Mouse (Mus musculus) mouse embryonic stem cell (cell line): ENCODE results near the gene Hoxa2.

Experiments used
- in situ Hi-C, 2 experiments: fragments of 300-500 bp; cut with MboI; formaldehyde crosslinking; loops; 1 replicate in 1 of 2; 3 replicates in 1 of 2; pipeline ENCODE4 v1.14.3; 2019 to 2020; ENCODE audit warnings: low sequenced_read_pairs in 2 of 2, low pct_unique_long_range_greater_than_20kb in 1 of 2, mixed read lengths in 1 of 2; ENCODE audit not compliant: unreplicated experiment in 1 of 2

The Hoxa2 gene

DNA sequence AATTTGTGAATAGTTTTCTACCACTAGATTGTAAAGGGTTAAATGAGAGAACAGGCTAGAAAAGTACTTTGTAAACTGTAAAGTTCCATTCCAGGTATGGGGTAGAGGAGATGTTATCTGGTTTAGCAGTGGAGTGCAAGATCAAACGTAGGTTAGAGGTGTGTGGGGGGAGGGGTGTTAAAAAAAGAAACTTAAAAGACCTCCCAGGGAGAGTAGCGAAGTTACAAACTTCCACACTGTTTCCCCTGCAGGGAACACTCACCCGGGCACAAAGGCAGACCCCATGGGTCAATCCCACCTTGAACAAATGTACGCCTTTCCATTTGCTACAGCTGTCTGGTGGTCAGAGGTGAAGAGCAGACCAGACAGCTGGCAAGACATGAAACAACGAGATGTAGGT is 48.7 kb downstream of the Hoxa2 start:
- in situ Hi-C loops = no loop called here
